In genomic region chr2:137224702-137225552, GRCm38 (mm10) we compare ENCODE assay signal across 11 mouse cellular contexts.
DNase-seq lines count a peak whose midpoint lies in the region; ATAC-seq lines count a peak whose summit lies in the region.
"Had no signal": no experiment of that assay in that cellular context is flagged by ENCODE, and none has a peak within 500 bp of the region (broad histone marks: within the 10 kb centered on the region; RNA-seq: fewer than 3 reads in every experiment).

No protein-coding gene starts in this region.

- no peaks in the 10 kb centered on the region for H3K27me3 ChIP-seq in lung, embryonic 15.5 days
- no peaks in the 10 kb centered on the region for H3K27me3 ChIP-seq in midbrain, embryonic 15.5 days (replicated peaks)
- H3K27me3 ChIP-seq: embryonic facial prominence, embryonic 12.5 days had no signal

- no peak overlapping the region for H3K4me2 ChIP-seq in lung, embryonic 15.5 days
- no peak overlapping the region for H3K4me2 ChIP-seq in midbrain, embryonic 15.5 days
- H3K4me2 ChIP-seq: embryonic facial prominence, embryonic 12.5 days had no signal

- H3K9me3 ChIP-seq in lung, embryonic 15.5 days = no peaks in the 10 kb centered on the region
- H3K9me3 ChIP-seq in midbrain, embryonic 15.5 days = no peaks in the 10 kb centered on the region
- H3K9me3 ChIP-seq: embryonic facial prominence, embryonic 12.5 days had no signal

- WGBS in lung, embryonic 15.5 days = 45% methylated on average over 10 of the region's 10 CpGs
- 85% methylated on average over 10 of the region's 10 CpGs for WGBS in midbrain, embryonic 15.5 days

- ATAC-seq in lung, embryonic 15.5 days (ENCODE audit: borderline replicate concordance, extremely low read depth, low FRiP score, low TSS enrichment) = peak; percentile 19; the same call in 1 of the 2 replicates
- no peak for ATAC-seq in midbrain, embryonic 15.5 days (replicated peaks)
- no peak for ATAC-seq in erythroblast, adult 5-6 weeks (replicated peaks; ENCODE audit: low FRiP score, poor library complexity, severe bottlenecking)

- H3K9ac ChIP-seq in lung, embryonic 15.5 days = no peak overlapping the region
- H3K9ac ChIP-seq in midbrain, embryonic 15.5 days = no peak overlapping the region
- H3K9ac ChIP-seq: embryonic facial prominence, embryonic 12.5 days had no signal

- H3K4me3 ChIP-seq in lung, embryonic 15.5 days = no peak overlapping the region
- no peak overlapping the region for H3K4me3 ChIP-seq in midbrain, embryonic 15.5 days
- H3K4me3 ChIP-seq: embryonic facial prominence, embryonic 12.5 days had no signal

- DNase-seq in thymus, postnatal 0 days (ENCODE audit: low spot score) = peak; percentile 1
- DNase-seq in thymus, postnatal 10 days (ENCODE audit: low spot score in 2 of 2) = no peak
- peak; percentile 4 to 50 for DNase-seq in kidney, adult 8-10 months
- peak; percentile 62 for DNase-seq in urinary bladder, postnatal 14 days (ENCODE audit: low spot score)
- no peak for DNase-seq in heart, postnatal 4 days
- DNase-seq: cerebellum, adult 8-10 months; heart, adult 11 months had no signal

- H3K4me1 ChIP-seq in lung, embryonic 15.5 days = no peaks in the 10 kb centered on the region
- H3K4me1 ChIP-seq in midbrain, embryonic 15.5 days = peaks cover 3% of the 10 kb centered on the region; the same call in 1 of the 2 replicates
- H3K4me1 ChIP-seq: embryonic facial prominence, embryonic 12.5 days had no signal

- no peaks in the 10 kb centered on the region for H3K36me3 ChIP-seq in lung, embryonic 15.5 days
- no peaks in the 10 kb centered on the region for H3K36me3 ChIP-seq in midbrain, embryonic 15.5 days (replicated peaks)
- H3K36me3 ChIP-seq: embryonic facial prominence, embryonic 12.5 days had no signal

- H3K27ac ChIP-seq in lung, embryonic 15.5 days = peak overlapping the region; percentile 63
- no peak overlapping the region for H3K27ac ChIP-seq in midbrain, embryonic 15.5 days
- H3K27ac ChIP-seq: embryonic facial prominence, embryonic 12.5 days had no signal

Comparison
In these comparisons a context has a peak if more than half of its experiments do, and no peak if none do; other contexts are left out.
1. DNase-seq: peak in thymus, postnatal 0 days (single experiment), kidney, adult 8-10 months (2 of 2) and urinary bladder, postnatal 14 days (single experiment); none in thymus, postnatal 10 days (0 of 2) and heart, postnatal 4 days (single experiment).